Mouse (Mus musculus) kidney, adult 2 months (tissue): Measurements from ENCODE around the gene Iah1.

Source experiments
- CTCF ChIP-seq: fragments of 200-500 bp; conservative IDR thresholded peaks from 2 replicates; pipeline ENCODE4 v1.5.1; 2011; ENCODE audit warnings: low read depth, mild to moderate bottlenecking, control low read depth, low read length, moderate library complexity, mixed read lengths; ENCODE audit not compliant: insufficient read depth, insufficient read length
- POLR2A ChIP-seq: fragments of 200-500 bp; IDR thresholded peaks from one replicate; pipeline ENCODE4 v1.6.1; 2011; ENCODE audit warnings: low read depth, low read length, control low read depth

DNA sequence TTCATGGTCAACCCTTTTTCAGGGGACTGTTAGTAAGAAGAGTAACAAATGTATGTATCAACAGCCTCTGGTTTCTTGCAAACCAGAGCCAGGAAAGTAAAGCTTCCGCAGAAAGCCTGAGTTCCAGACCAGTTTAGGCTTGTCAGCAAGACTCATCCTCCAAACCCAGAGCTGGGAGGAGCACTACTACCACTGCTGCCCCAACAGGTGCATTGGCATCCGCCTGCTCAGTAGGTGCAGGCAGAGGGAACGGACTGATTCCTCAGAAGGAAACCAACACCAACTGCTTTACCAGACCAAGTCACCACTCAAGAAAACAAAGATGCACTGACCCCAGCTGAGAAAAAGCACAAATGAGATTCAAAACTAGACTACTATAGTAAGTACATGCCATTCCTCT, 47.0 kb downstream of the Iah1 start:
- TF ChIP-seq CTCF (no peak), POLR2A (no peak)
